Mouse (Mus musculus) neural tube, embryonic 14.5 days (tissue): ENCODE measurements at regions not wholly inside any gene's neighbourhood (a gene's known extent, or its start where the extent isn't known, plus 50 kb on each side); places are given as distances from the start of the nearest gene placed in this dataset.

Experiments
- ATAC-seq: fragments of 200-750 bp; cut with Nextera tagmentation; 2 replicates; pipeline ENCODE4 v1.8.0; 2017; ENCODE audit warnings: low read depth, mild to moderate bottlenecking, moderate TSS enrichment, moderate library complexity
- H3K27ac ChIP-seq: fragments of 300-500 bp; sonication (generic); 2 replicates; pipeline ENCODE4 v1.5.1; 2014; ENCODE audit warnings: low read depth, mild to moderate bottlenecking, control low read depth, low read length, moderate library complexity, mixed read lengths
- H3K27me3 ChIP-seq: fragments of 300-500 bp; sonication (generic); 2 replicates; pipeline ENCODE4 v1.6.1; 2014; ENCODE audit warnings: low read length; ENCODE audit not compliant: control insufficient read depth, insufficient read depth
- H3K36me3 ChIP-seq: fragments of 300-500 bp; sonication (generic); 2 replicates; pipeline ENCODE4 v1.6.1; 2014; ENCODE audit warnings: low read length, mixed read lengths; ENCODE audit not compliant: control insufficient read depth, insufficient read depth
- H3K4me1 ChIP-seq: fragments of 300-500 bp; sonication (generic); 2 replicates; pipeline ENCODE4 v1.6.1; 2014; ENCODE audit warnings: low read length; ENCODE audit not compliant: control insufficient read depth, insufficient read depth
- H3K4me2 ChIP-seq: fragments of 300-500 bp; sonication (generic); 2 replicates; pipeline ENCODE4 v1.6.1; 2014; ENCODE audit warnings: mild to moderate bottlenecking, low read depth, low read length, control low read depth
- H3K4me3 ChIP-seq: fragments of 300-500 bp; sonication (generic); 2 replicates; pipeline ENCODE4 v1.5.1; 2014; ENCODE audit warnings: low read depth, low read length, control low read depth, mixed read lengths
- H3K9ac ChIP-seq: fragments of 300-500 bp; sonication (generic); replicated peaks from 2 replicates; pipeline ENCODE4 v1.6.1; 2014; ENCODE audit warnings: low read depth, mild to moderate bottlenecking, control low read depth, low read length, mixed read lengths
- H3K9me3 ChIP-seq: fragments of 300-500 bp; sonication (generic); 2 replicates; pipeline ENCODE4 v1.6.1; 2016; ENCODE audit warnings: low read length; ENCODE audit not compliant: control insufficient read depth
- WGBS: fragments of 180-500 bp; shearing (Covaris S2); extraction: QIAGEN DNeasy Blood & Tissue Kit; methylation state at CpG from one replicate; pipeline ENCODE4 v1.1.7; 2014; 5-methylcytosine and 5-hydroxymethylcytosine counted together

DNA sequence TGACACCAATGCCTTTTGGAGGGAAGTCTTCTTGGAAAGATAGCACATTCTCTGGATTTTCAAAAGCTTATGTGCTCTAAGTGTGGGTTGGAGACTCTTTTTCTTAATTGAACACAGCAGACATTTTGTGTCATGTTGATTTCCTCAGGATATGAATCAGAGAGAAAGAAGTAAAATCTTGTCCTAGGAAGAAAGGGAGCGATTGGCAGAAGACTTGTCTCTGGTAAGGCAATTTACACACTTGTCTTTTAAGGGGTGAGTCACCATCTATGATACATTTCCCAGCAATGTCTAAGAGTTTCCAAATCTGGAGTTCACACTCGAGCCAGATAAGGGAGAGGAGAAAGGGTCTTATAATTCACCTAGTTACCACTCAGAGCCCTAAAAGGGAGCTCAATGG, 326.5 kb upstream of the Ubash3b start:
- H3K4me1 ChIP-seq: no peaks in the 10 kb centered on the region
- H3K9ac ChIP-seq: no peak overlapping the region
- no peaks in the 10 kb centered on the region for H3K27me3 ChIP-seq
- ATAC-seq: no peak
- WGBS: 86% methylated on average over 2 of the region's 2 CpGs
- H3K9me3 ChIP-seq: no peaks in the 10 kb centered on the region
- H3K36me3 ChIP-seq: 0 out of 2 replicates have a peak, but pooled peaks cover 2% of the 10 kb centered on the region
- H3K4me2 ChIP-seq: no peak overlapping the region
- no peak overlapping the region for H3K4me3 ChIP-seq
- no peak overlapping the region for H3K27ac ChIP-seq

DNA sequence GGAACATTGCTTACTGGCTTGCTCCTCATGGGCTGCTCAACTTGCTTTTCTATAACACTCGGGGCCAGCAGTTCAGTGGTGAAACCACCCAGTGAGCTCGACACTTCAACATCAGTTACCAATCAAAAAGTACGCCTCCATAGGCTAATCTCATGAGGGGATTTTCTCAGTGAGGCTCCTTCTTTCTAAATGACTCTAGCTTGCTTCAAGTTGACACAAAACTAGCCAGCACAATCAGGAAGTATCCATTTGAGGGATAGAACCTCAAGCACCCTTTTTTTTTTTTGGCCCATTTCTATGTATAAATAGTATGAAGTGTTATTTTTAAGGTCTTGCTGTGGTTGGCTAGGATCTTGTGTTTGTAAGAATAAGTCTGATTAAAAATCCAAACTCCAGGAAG, 321.7 kb upstream of the Ubash3b start:
- H3K4me2 ChIP-seq: no peak overlapping the region
- WGBS: 96% methylated on average over 3 of the region's 3 CpGs
- no peaks in the 10 kb centered on the region for H3K4me1 ChIP-seq
- ATAC-seq: no peak
- no peaks in the 10 kb centered on the region for H3K9me3 ChIP-seq
- H3K27ac ChIP-seq: no peak overlapping the region
- no peak overlapping the region for H3K9ac ChIP-seq
- H3K36me3 ChIP-seq: no peaks in the 10 kb centered on the region
- H3K4me3 ChIP-seq: no peak overlapping the region
- no peaks in the 10 kb centered on the region for H3K27me3 ChIP-seq

DNA sequence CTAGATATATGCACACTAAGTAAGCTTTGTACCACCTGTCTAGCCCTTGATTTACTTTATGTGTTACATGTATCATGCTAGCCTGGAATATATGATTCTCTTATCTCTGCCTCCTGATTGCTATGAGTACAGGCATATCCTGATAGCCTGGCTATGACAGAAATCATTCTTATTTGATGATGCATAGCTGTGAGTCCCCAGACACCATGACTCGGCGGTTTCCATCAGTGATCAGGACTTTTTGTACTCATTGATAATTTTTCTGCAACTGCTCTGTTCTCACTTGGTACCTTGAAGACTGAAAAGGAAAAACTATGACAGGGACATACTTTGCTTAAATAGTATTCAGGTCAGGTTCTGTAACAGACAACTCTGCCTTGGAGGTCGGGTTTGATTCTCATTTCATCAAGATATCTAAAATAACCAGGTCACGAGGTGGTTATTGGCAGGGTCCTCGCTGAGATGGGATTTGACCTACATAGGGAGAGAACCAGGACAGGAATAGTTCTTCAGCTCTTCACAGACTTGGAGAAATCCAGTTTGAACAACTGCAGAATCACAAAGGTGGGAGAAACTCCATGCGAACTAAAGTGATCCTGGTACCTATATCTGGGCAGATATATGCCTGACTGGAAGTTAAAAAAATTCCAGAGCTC, 320.2 kb upstream of the Ubash3b start:
- H3K27ac ChIP-seq: no peak overlapping the region
- no peaks in the 10 kb centered on the region for H3K36me3 ChIP-seq
- H3K4me3 ChIP-seq: no peak overlapping the region
- ATAC-seq: no peak
- H3K9ac ChIP-seq: no peak overlapping the region
- H3K4me1 ChIP-seq: no peaks in the 10 kb centered on the region
- 93% methylated on average over 6 of the region's 6 CpGs for WGBS
- no peaks in the 10 kb centered on the region for H3K27me3 ChIP-seq
- no peaks in the 10 kb centered on the region for H3K9me3 ChIP-seq
- H3K4me2 ChIP-seq: no peak overlapping the region

DNA sequence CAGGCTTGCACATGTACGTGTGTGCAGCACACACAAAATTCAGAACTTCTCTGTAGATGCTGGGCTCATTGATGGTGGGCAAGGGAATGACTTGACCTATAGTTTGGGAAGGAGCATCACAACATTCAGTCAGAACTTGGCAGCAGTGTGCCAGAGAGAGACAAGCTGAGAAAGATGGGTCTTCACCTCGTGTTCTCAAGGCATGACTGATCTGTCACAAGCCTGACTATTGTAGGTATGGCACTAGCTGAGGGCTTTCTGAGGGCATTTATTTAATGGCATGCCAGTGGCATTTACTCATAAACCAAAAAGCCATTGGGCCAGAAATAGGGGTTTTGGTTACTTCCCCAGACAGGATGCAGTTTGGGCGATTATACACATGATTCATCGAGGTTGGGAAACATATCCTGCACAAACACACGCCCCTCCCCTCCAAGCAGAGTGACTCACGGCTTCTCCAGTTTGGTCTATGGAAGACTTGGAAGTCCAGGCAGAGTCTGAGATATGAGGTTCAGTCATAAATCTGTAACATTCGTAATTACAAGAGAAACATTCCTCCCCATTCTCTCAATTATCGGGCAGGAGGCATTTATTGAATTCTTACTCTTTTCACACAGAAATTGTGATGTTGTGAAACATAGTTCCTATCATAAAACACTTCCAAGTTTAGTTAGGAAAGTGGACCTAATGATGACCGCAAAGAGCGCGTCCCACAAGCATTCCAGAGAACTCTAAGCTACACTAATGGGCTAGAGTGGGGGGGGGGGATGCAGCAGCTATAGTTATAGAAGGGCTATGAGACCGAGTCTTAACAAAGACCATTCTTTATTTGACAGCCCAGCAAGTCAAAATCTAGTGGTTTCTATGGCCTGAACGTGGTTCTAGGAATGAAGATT, 318.6 kb upstream of the Ubash3b start:
- no peaks in the 10 kb centered on the region for H3K9me3 ChIP-seq
- no peak overlapping the region for H3K9ac ChIP-seq
- ATAC-seq: no peak
- H3K27me3 ChIP-seq: no peaks in the 10 kb centered on the region
- H3K4me2 ChIP-seq: no peak overlapping the region
- WGBS: 88% methylated on average over 13 of the region's 13 CpGs
- H3K4me3 ChIP-seq: no peak overlapping the region
- no peaks in the 10 kb centered on the region for H3K36me3 ChIP-seq
- H3K4me1 ChIP-seq: 0 out of 2 replicates have a peak, but pooled peaks cover 3% of the 10 kb centered on the region
- no peak overlapping the region for H3K27ac ChIP-seq

- no peak overlapping the region for H3K4me2 ChIP-seq
- H3K4me3 ChIP-seq: no peak overlapping the region
- no peaks in the 10 kb centered on the region for H3K9me3 ChIP-seq
- no peak for ATAC-seq
- H3K36me3 ChIP-seq: no peaks in the 10 kb centered on the region
- no peaks in the 10 kb centered on the region for H3K27me3 ChIP-seq
- no peak overlapping the region for H3K27ac ChIP-seq
- 95% methylated on average over 5 of the region's 5 CpGs for WGBS
- H3K4me1 ChIP-seq: peaks cover 6% of the 10 kb centered on the region; the same call in 1 of the 2 replicates
- H3K9ac ChIP-seq: no peak overlapping the region
Observed at GRCm38 (mm10) chr9:41479085-41479484, 317.6 kb upstream of the Ubash3b start.

GRCm38 (mm10) chr9:41478106-41478848, 316.8 kb upstream of the Ubash3b start:
- H3K27ac ChIP-seq: no peak overlapping the region
- H3K9ac ChIP-seq: no peak overlapping the region
- H3K36me3 ChIP-seq: no peaks in the 10 kb centered on the region
- ATAC-seq: no peak
- H3K4me1 ChIP-seq: peaks cover 11% of the 10 kb centered on the region; the same call in 1 of the 2 replicates
- no peaks in the 10 kb centered on the region for H3K9me3 ChIP-seq
- H3K4me2 ChIP-seq: no peak overlapping the region
- 90% methylated on average over 7 of the region's 7 CpGs for WGBS
- no peaks in the 10 kb centered on the region for H3K27me3 ChIP-seq
- H3K4me3 ChIP-seq: no peak overlapping the region

DNA sequence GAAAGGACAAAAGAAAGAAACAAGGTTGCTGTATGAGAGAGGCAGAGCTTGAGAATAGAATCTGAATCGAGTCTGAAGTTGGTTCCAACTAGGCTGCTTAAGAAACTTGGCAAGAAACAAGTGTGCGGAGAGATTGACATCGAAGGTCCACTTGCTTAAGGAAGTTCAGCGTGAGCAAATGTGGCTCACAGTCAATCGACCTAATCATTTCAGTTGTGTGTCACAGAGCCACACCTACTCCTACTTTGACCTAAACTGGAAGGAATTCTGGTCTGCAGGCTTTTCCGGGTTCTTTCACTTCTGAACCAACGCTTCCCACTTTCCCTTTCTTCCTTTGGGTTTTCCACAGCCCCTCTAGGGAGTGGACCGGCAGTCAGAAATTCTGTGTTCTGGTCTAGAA, 313.8 kb upstream of the Ubash3b start:
- Histone ChIP-seq H3K27ac (peak overlapping the region; percentile 35; the same call in 1 of the 2 replicates), H3K9ac (no peak overlapping the region), H3K4me1 (peaks cover 14% of the 10 kb centered on the region; the same call in 1 of the 2 replicates), H3K4me3 (no peak overlapping the region), H3K27me3 (no peaks in the 10 kb centered on the region), H3K4me2 (no peak overlapping the region; the same call in 1 of the 2 replicates), H3K36me3 (no peaks in the 10 kb centered on the region), H3K9me3 (no peaks in the 10 kb centered on the region)
- 83% methylated on average over 8 of the region's 8 CpGs for WGBS
- no peak for ATAC-seq

DNA sequence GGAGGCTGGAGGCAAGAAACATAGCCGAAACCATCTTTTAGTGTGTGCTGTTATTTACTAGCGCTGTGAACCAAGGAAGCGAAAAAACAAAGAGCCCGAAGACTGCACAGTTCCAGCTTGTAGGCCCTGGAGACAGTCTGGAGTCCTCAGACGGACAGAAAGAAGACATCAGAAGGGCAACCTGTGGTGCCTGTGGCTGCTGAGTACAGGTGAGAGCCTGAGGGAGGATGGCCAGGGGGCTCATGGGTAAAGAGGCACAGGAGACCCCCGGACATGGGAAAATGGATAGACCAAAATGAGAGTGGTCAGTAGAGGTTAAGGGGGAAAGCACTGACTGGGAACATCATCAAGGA, 313.4 kb upstream of the Ubash3b start:
- Histone ChIP-seq H3K4me1 (peaks cover 15% of the 10 kb centered on the region; the same call in 1 of the 2 replicates), H3K4me3 (no peak overlapping the region), H3K27ac (peak overlapping the region; percentile 35; the same call in 1 of the 2 replicates), H3K4me2 (no peak overlapping the region; the same call in 1 of the 2 replicates), H3K9ac (no peak overlapping the region; the same call in 1 of the 2 replicates), H3K9me3 (no peaks in the 10 kb centered on the region), H3K27me3 (no peaks in the 10 kb centered on the region), H3K36me3 (no peaks in the 10 kb centered on the region)
- ATAC-seq: peak; percentile 60
- 70% methylated on average over 6 of the region's 6 CpGs for WGBS
